Mouse (Mus musculus): Measurements from ENCODE around the gene Ptpn1. TPM values are rescaled to one million over a fixed set of nuclear protein-coding genes. Genes with fewer than 3 reads are reported as not detected.

The Ptpn1 gene
- polyA plus RNA-seq, 1 experiment from 2014 or later = 96.9 TPM

- Histone ChIP-seq H3K27me3 (no peaks in the 10 kb centered on the region), H3K27ac (no peak overlapping the region), H3K4me2 (replicated peaks) (no peak overlapping the region), H3K4me3 (no peak overlapping the region), H3K4me1 (peaks cover 5% of the 10 kb centered on the region; the same call in 1 of the 2 replicates), H3K36me3 (no peaks in the 10 kb centered on the region), H3K9ac (no peak overlapping the region), H3K9me3 (replicated peaks) (no peaks in the 10 kb centered on the region)
- no peak for ATAC-seq (ENCODE audit: low FRiP score)
- WGBS = 26% methylated on average over 7 of the region's 7 CpGs
Observed at GRCm38 (mm10) chr2:167986762-167987161, 54.9 kb downstream of the Ptpn1 start.

DNA sequence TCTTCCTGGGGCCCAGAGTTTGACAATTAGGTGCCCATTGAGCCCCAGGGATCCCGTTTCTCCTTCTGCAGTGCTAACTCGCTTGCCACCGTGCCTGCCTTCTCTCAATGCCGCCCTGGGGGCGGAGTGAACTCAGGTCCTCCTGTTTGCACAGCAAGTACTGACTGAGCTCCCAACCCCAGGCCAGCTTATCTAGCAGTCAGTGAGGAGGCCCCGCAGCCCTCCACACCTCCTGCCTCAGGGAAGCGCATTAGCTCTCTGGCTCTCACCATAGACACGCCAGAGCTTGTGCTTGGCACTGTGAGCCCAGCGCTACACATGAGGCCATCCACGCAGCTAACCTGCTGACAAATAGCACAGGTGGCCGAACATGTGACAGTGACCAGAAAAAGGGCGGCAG is 55.8 kb downstream of the Ptpn1 start:
- Histone ChIP-seq H3K9me3 (replicated peaks) (no peaks in the 10 kb centered on the region), H3K27me3 (no peaks in the 10 kb centered on the region), H3K9ac (no peak overlapping the region), H3K4me2 (replicated peaks) (no peak overlapping the region), H3K4me1 (peaks cover 5% of the 10 kb centered on the region; the same call in 1 of the 2 replicates), H3K27ac (no peak overlapping the region), H3K36me3 (no peaks in the 10 kb centered on the region), H3K4me3 (no peak overlapping the region)
- no peak for ATAC-seq (ENCODE audit: low FRiP score)
- WGBS = 67% methylated on average over 12 of the region's 12 CpGs

DNA sequence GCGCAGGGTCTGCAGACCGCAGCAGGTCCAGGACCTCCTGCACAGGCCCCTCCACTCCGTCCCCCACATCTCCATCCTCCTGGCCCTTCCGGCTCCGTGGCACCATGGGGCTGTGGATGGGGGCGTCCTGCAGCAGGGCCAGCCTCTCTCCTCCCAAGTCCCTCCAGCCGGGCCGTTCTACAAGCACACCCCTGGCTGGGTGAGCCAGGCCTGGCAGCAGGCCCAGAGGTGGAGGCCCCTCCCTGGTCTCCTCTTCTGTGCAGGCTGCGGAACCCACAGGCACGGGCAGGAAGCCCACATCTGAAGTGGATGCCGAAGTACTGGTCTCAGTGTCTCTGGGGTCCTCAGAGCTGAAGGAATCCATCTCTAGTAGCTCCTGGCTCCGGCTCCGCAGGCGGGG is 57.5 kb downstream of the Ptpn1 start:
- 71% methylated on average over 14 of the region's 14 CpGs for WGBS
- no peak for ATAC-seq (ENCODE audit: low FRiP score)
- H3K4me3 ChIP-seq = no peak overlapping the region
- H3K9ac ChIP-seq = no peak overlapping the region; the same call in 1 of the 2 replicates
- H3K4me2 ChIP-seq (replicated peaks) = no peak overlapping the region
- H3K4me1 ChIP-seq = peaks cover 5% of the 10 kb centered on the region; the same call in 1 of the 2 replicates
- H3K27ac ChIP-seq = no peak overlapping the region
- H3K27me3 ChIP-seq = no peaks in the 10 kb centered on the region
- no peaks in the 10 kb centered on the region for H3K9me3 ChIP-seq (replicated peaks)
- H3K36me3 ChIP-seq = no peaks in the 10 kb centered on the region

DNA sequence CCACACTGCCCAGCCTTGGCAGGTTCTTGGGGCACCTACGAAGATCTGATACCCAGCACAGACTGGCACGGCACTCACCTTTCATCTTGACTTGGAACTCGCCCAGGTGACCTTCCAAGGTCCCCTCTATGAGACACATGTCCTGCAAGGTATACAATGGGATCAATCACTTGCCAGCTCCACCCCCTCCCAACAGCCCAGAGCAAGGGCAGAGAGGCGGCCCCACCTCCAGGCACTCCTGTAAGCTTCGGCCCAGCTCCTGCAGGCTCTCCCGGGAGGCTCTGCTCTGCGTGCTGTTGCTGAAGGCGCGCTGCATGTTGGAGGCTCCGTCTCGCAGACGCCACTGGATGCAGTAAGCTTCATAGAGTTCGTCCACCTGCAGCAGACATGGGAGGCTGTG is 61.4 kb downstream of the Ptpn1 start:
- Histone ChIP-seq H3K27ac (no peak overlapping the region), H3K4me3 (no peak overlapping the region), H3K27me3 (0 out of 2 replicates have a peak, but pooled peaks cover 3% of the 10 kb centered on the region), H3K36me3 (no peaks in the 10 kb centered on the region), H3K4me2 (replicated peaks) (no peak overlapping the region), H3K9ac (no peak overlapping the region), H3K4me1 (peaks cover 5% of the 10 kb centered on the region; the same call in 1 of the 2 replicates), H3K9me3 (replicated peaks) (no peaks in the 10 kb centered on the region)
- no peak for ATAC-seq (ENCODE audit: low FRiP score)
- 66% methylated on average over 13 of the region's 13 CpGs for WGBS

- Histone ChIP-seq H3K9ac (no peak overlapping the region), H3K4me3 (no peak overlapping the region), H3K27me3 (0 out of 2 replicates have a peak, but pooled peaks cover 3% of the 10 kb centered on the region), H3K4me1 (no peaks in the 10 kb centered on the region), H3K27ac (no peak overlapping the region), H3K9me3 (replicated peaks) (peaks cover 8% of the 10 kb centered on the region; the same call in 1 of the 2 replicates), H3K36me3 (no peaks in the 10 kb centered on the region), H3K4me2 (replicated peaks) (no peak overlapping the region)
- 63% methylated on average over 19 of the region's 19 CpGs for WGBS
- ATAC-seq (ENCODE audit: low FRiP score) = no peak
Observed at GRCm38 (mm10) chr2:167995870-167996635, 64.2 kb downstream of the Ptpn1 start.

DNA sequence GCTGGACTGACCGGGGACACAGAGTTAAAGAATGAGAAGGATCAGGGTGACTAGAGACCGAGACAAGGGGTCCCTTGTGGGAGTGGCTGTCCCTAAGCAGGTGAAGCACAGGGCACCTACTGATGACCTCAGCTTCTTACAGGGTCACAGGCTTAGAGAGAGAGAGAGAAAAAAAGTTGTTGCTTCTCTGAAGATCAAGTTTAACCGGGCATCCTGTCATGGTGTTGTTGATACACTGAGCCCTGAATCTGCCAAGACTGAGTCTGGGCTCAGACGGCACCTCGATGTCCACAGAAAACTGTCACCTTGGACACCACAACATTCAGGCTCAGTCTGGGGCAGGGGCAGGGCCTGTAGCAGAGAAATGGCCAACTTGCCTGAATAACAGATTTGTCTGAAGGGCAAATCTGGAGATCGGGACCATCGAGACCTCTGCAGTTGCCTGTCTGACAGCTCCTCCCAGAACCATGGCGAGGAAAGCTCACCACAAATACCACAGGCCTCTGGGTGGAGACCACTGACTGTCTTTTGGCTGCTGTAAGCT is 64.9 kb downstream of the Ptpn1 start:
- H3K4me3 ChIP-seq = no peak overlapping the region
- 62% methylated on average over 8 of the region's 8 CpGs for WGBS
- 0 out of 2 replicates have a peak, but pooled peaks cover 3% of the 10 kb centered on the region for H3K27me3 ChIP-seq

GRCm38 (mm10) chr2:167997562-167997961 is 65.7 kb downstream of the Ptpn1 start:
- Histone ChIP-seq H3K4me1 (0 out of 2 replicates have a peak, but pooled peaks cover 5% of the 10 kb centered on the region), H3K9me3 (replicated peaks) (peaks cover 8% of the 10 kb centered on the region; the same call in 1 of the 2 replicates), H3K9ac (no peak overlapping the region), H3K4me3 (no peak overlapping the region), H3K27ac (no peak overlapping the region), H3K36me3 (no peaks in the 10 kb centered on the region), H3K27me3 (0 out of 2 replicates have a peak, but pooled peaks cover 3% of the 10 kb centered on the region), H3K4me2 (replicated peaks) (no peak overlapping the region)
- ATAC-seq (ENCODE audit: low FRiP score) = no peak
- WGBS = 77% methylated on average over 3 of the region's 3 CpGs

More for the DNA sequence above, 64.9 kb downstream of the Ptpn1 start:
- no peak overlapping the region for H3K27ac ChIP-seq
- H3K4me1 ChIP-seq = no peaks in the 10 kb centered on the region
- ATAC-seq (ENCODE audit: low FRiP score) = no peak
- peaks cover 8% of the 10 kb centered on the region; the same call in 1 of the 2 replicates for H3K9me3 ChIP-seq (replicated peaks)
- no peak overlapping the region for H3K4me2 ChIP-seq (replicated peaks)
- no peak overlapping the region for H3K9ac ChIP-seq
- H3K36me3 ChIP-seq = no peaks in the 10 kb centered on the region

DNA sequence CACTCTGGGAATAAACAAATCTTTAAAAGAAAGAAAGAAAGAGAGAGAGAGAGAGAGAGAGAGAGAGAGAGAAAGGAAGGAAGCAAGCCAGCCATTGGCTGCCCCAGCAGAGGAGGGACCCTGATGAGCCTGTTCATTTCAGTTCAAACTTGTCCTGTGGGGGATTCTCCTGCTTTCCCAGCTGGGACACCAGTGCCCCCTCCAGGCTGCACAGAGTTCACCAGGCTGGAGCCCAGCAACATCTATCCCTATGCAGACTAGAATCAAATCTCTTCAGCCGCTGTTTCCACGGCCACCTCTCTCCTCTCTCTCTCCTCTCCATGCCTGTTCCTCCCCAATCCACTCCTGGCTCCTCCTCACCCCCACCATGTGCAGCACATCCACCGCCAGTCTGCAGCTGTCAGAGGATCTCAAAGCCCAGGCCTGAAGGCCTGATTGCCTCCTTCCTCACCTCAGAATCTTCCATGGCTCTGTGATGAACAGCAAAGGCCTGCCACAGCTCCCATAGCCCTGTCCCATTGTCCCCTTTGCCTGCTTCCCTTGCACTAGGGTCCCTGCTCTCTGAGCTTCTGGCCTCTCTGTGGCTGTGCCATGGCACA is 67.4 kb downstream of the Ptpn1 start:
- 70% methylated on average over 3 of the region's 3 CpGs for WGBS

GRCm38 (mm10) chr2:168002188-168002587 is 70.3 kb downstream of the Ptpn1 start:
- Histone ChIP-seq H3K4me3 (no peak overlapping the region), H3K9ac (no peak overlapping the region), H3K4me2 (replicated peaks) (no peak overlapping the region), H3K9me3 (replicated peaks) (peaks cover 8% of the 10 kb centered on the region; the same call in 1 of the 2 replicates), H3K36me3 (no peaks in the 10 kb centered on the region), H3K27me3 (0 out of 2 replicates have a peak, but pooled peaks cover 3% of the 10 kb centered on the region), H3K4me1 (0 out of 2 replicates have a peak, but pooled peaks cover 21% of the 10 kb centered on the region), H3K27ac (no peak overlapping the region)
- no peak for ATAC-seq (ENCODE audit: low FRiP score)
- WGBS = 52% methylated on average over 4 of the region's 4 CpGs

More for the DNA sequence above, 67.4 kb downstream of the Ptpn1 start:
- H3K36me3 ChIP-seq = no peaks in the 10 kb centered on the region
- ATAC-seq (ENCODE audit: low FRiP score) = no peak
- H3K27me3 ChIP-seq = 0 out of 2 replicates have a peak, but pooled peaks cover 3% of the 10 kb centered on the region
- H3K9ac ChIP-seq = no peak overlapping the region
- H3K9me3 ChIP-seq (replicated peaks) = peaks cover 8% of the 10 kb centered on the region; the same call in 1 of the 2 replicates
- no peak overlapping the region for H3K4me3 ChIP-seq
- no peak overlapping the region for H3K27ac ChIP-seq
- H3K4me2 ChIP-seq (replicated peaks) = no peak overlapping the region
- 0 out of 2 replicates have a peak, but pooled peaks cover 17% of the 10 kb centered on the region for H3K4me1 ChIP-seq

DNA sequence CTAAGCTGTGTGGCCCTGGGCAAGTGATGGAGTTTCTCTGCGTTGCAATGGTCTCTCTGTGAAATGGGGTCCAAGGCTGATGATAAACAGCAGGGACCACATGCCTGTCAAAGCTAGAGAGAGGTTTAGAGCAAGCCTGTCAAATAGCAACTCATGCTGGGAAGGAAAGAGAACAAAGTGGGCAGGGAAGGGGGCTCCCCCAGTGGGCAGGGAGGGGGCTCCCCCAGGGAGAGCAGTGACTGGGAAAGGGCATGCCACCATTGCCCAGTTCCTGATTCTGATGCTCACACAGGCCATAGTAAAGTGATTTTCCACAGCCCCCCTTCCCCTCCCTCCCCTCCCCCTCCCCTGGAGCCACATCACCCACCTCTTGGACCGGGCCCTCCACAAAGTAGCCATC is 71.0 kb downstream of the Ptpn1 start:
- Histone ChIP-seq H3K27ac (no peak overlapping the region), H3K4me3 (no peak overlapping the region), H3K36me3 (no peaks in the 10 kb centered on the region), H3K27me3 (no peaks in the 10 kb centered on the region), H3K4me2 (replicated peaks) (no peak overlapping the region), H3K4me1 (peaks cover 24% of the 10 kb centered on the region; the same call in 1 of the 2 replicates), H3K9me3 (replicated peaks) (peaks cover 8% of the 10 kb centered on the region; the same call in 1 of the 2 replicates), H3K9ac (no peak overlapping the region)
- ATAC-seq (ENCODE audit: low FRiP score) = no peak
- WGBS = 76% methylated on average over 2 of the region's 2 CpGs

DNA sequence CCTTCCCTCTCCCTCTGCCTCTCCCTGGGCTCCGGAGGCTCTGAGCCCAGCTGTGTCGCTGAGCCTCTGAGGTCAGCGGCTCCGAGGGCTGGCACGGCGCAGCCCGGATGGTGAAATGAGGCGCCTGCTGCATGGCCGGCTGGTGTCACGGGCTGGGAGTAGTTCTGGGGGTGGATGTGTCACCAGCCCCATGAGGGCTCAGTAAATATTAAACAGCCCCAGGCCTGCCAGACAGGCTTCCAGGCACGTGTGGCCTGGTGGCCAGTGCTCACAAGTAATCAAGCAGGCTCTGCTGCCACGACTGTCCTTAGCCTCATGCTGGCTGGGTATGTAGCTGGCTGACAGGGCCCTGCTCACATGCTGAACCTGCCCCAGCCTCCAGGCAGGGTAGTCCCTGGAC is 71.6 kb downstream of the Ptpn1 start:
- ATAC-seq (ENCODE audit: low FRiP score) = peak; percentile 49
- H3K4me2 ChIP-seq (replicated peaks) = no peak overlapping the region
- WGBS = 45% methylated on average over 12 of the region's 12 CpGs
- no peak overlapping the region for H3K9ac ChIP-seq
- H3K4me1 ChIP-seq = peaks cover 27% of the 10 kb centered on the region; the same call in 1 of the 2 replicates
- no peaks in the 10 kb centered on the region for H3K36me3 ChIP-seq
- H3K27ac ChIP-seq = 0 out of 2 replicates have a peak overlapping the region, but pooled peaks have one; percentile 5
- no peak overlapping the region for H3K4me3 ChIP-seq
- peaks cover 8% of the 10 kb centered on the region; the same call in 1 of the 2 replicates for H3K9me3 ChIP-seq (replicated peaks)
- H3K27me3 ChIP-seq = no peaks in the 10 kb centered on the region

- no peak overlapping the region for H3K4me2 ChIP-seq (replicated peaks)
- no peak overlapping the region for H3K9ac ChIP-seq
- peaks cover 27% of the 10 kb centered on the region; the same call in 1 of the 2 replicates for H3K4me1 ChIP-seq
- H3K9me3 ChIP-seq (replicated peaks) = peaks cover 8% of the 10 kb centered on the region; the same call in 1 of the 2 replicates
- 58% methylated on average over 2 of the region's 2 CpGs for WGBS
- H3K27me3 ChIP-seq = no peaks in the 10 kb centered on the region
- no peak overlapping the region for H3K4me3 ChIP-seq
- no peak for ATAC-seq (ENCODE audit: low FRiP score)
- no peak overlapping the region for H3K27ac ChIP-seq
- H3K36me3 ChIP-seq = no peaks in the 10 kb centered on the region
Observed at GRCm38 (mm10) chr2:168004369-168004768, 72.5 kb downstream of the Ptpn1 start.

Measured in hindbrain, embryonic 12.5 days (tissue).